Mouse (Mus musculus): ENCODE data around the gene Nkd1.

GRCm38 (mm10) chr8:88624276-88624675, 103.1 kb downstream of the Nkd1 start:
- TF ChIP-seq CHD2 (IDR thresholded peaks at IDR 0.05; ENCODE audit: low read depth, low read length) (no peak), ZC3H11A (IDR thresholded peaks at IDR 0.05; ENCODE audit: borderline replicate concordance, low read depth, low read length) (no peak), MAFK (IDR thresholded peaks at IDR 0.05; ENCODE audit: insufficient read depth, low read depth, low read length) (no peak), ZNF384 (IDR thresholded peaks at IDR 0.05; ENCODE audit: low read depth, low read length) (no peak), HCFC1 (IDR thresholded peaks at IDR 0.05; ENCODE audit: borderline replicate concordance, insufficient read depth, low read length) (no peak)
